Mouse (Mus musculus): ENCODE measurements around the gene Rft1. TPM values are rescaled to one million over a fixed set of nuclear protein-coding genes. Genes with fewer than 3 reads are reported as not detected.

Gene Rft1
- 13.5 TPM for polyA plus RNA-seq (2014; fragmentation: Illumina TruSeq; extraction: RNeasy Lipid Tissue Mini Kit (QIAGEN cat#74804); ENCODE audit: low read depth, low replicate concordance)

GRCm38 (mm10) chr14:30653943-30654659, at the start of gene Rft1:
Gene Rft1, plus strand, starts transcription at chr14:30654360.

GRCm38 (mm10) chr14:30625856-30626726, 28.1 kb upstream of the Rft1 start, which contains the start of gene Prkcd:
Gene Prkcd, minus strand, starts transcription at chr14:30626210.

GRCm38 (mm10) chr14:30714799-30715617, 60.8 kb downstream of the Rft1 start, which contains the start of gene Sfmbt1:
Gene Sfmbt1, plus strand, starts transcription at chr14:30714849.

Other genes starting within 250 kb of the Rft1 start
- 6.8 TPM for gene Dcp1a, start 174.8 kb upstream of the Rft1 start, polyA plus RNA-seq (2014; fragmentation: Illumina TruSeq; extraction: RNeasy Lipid Tissue Mini Kit (QIAGEN cat#74804); ENCODE audit: low read depth, low replicate concordance)
- 3.0 TPM for gene Cacna1d, start 162.9 kb upstream of the Rft1 start, polyA plus RNA-seq (2014; fragmentation: Illumina TruSeq; extraction: RNeasy Lipid Tissue Mini Kit (QIAGEN cat#74804); ENCODE audit: low read depth, low replicate concordance)
- gene Tkt, start 106.0 kb upstream of the Rft1 start, polyA plus RNA-seq (2014; fragmentation: Illumina TruSeq; extraction: RNeasy Lipid Tissue Mini Kit (QIAGEN cat#74804); ENCODE audit: low read depth, low replicate concordance) = 2.3 TPM
- gene Prkcd, start 28.1 kb upstream of the Rft1 start, polyA plus RNA-seq (2014; fragmentation: Illumina TruSeq; extraction: RNeasy Lipid Tissue Mini Kit (QIAGEN cat#74804); ENCODE audit: low read depth, low replicate concordance) = 20.0 TPM
- gene Sfmbt1, start 60.5 kb downstream of the Rft1 start, polyA plus RNA-seq (2014; fragmentation: Illumina TruSeq; extraction: RNeasy Lipid Tissue Mini Kit (QIAGEN cat#74804); ENCODE audit: low read depth, low replicate concordance) = 13.5 TPM
- gene Tmem110, start 171.2 kb downstream of the Rft1 start, polyA plus RNA-seq (2014; fragmentation: Illumina TruSeq; extraction: RNeasy Lipid Tissue Mini Kit (QIAGEN cat#74804); ENCODE audit: low read depth, low replicate concordance) = 2.3 TPM
- 1.3 TPM for gene Mustn1, start 224.8 kb downstream of the Rft1 start, polyA plus RNA-seq (2014; fragmentation: Illumina TruSeq; extraction: RNeasy Lipid Tissue Mini Kit (QIAGEN cat#74804); ENCODE audit: low read depth, low replicate concordance)
- gene Itih4, start 232.1 kb downstream of the Rft1 start, polyA plus RNA-seq (2014; fragmentation: Illumina TruSeq; extraction: RNeasy Lipid Tissue Mini Kit (QIAGEN cat#74804); ENCODE audit: low read depth, low replicate concordance) = not detected